Mouse (Mus musculus) intestine, postnatal 0 days (tissue): ENCODE measurements around the gene Polr2h. TPM values are rescaled to one million over a fixed set of nuclear protein-coding genes. Genes with fewer than 3 reads are reported as not detected.

ENCODE experiments used
- ATAC-seq: fragments of 200-750 bp; cut with Nextera tagmentation; 2 replicates; pipeline ENCODE4 v1.8.0; 2017; ENCODE audit warnings: mild to moderate bottlenecking, moderate TSS enrichment, moderate library complexity
- H3K27ac ChIP-seq: fragments of 300-500 bp; sonication (generic); 2 replicates; pipeline ENCODE4 v1.5.1; 2014; ENCODE audit warnings: mild to moderate bottlenecking, low read depth, low read length, moderate library complexity
- H3K27me3 ChIP-seq: fragments of 300-500 bp; sonication (generic); replicated peaks from 2 replicates; pipeline ENCODE4 v1.6.1; 2014; ENCODE audit warnings: low read length, mixed read lengths; ENCODE audit not compliant: control insufficient read depth, insufficient read depth
- H3K36me3 ChIP-seq: fragments of 300-500 bp; sonication (generic); 2 replicates; pipeline ENCODE4 v1.6.1; 2014; ENCODE audit warnings: mild to moderate bottlenecking, moderate library complexity; ENCODE audit not compliant: control insufficient read depth, insufficient read depth
- H3K4me1 ChIP-seq: fragments of 300-500 bp; sonication (generic); replicated peaks from 2 replicates; pipeline ENCODE4 v1.6.1; 2014; ENCODE audit warnings: antibody characterized with exemption, low read length, mixed read lengths; ENCODE audit not compliant: control insufficient read depth, insufficient read depth
- H3K4me2 ChIP-seq: fragments of 300-500 bp; sonication (generic); replicated peaks from 2 replicates; pipeline ENCODE4 v1.6.1; 2014; ENCODE audit warnings: low read depth, mild to moderate bottlenecking, moderate library complexity
- H3K4me3 ChIP-seq: fragments of 300-500 bp; sonication (generic); 2 replicates; pipeline ENCODE4 v1.5.1; 2014; ENCODE audit warnings: low read depth, low read length
- H3K9ac ChIP-seq: fragments of 300-500 bp; sonication (generic); 2 replicates; pipeline ENCODE4 v1.6.1; 2014; ENCODE audit warnings: mild to moderate bottlenecking, low read depth, low read length
- H3K9me3 ChIP-seq: fragments of 300-500 bp; sonication (generic); 2 replicates; pipeline ENCODE4 v1.6.1; 2016; ENCODE audit warnings: mixed run types; ENCODE audit not compliant: control insufficient read depth
- CTCF ChIP-seq: sonication (generic); IDR thresholded peaks from 2 replicates; pipeline ENCODE4 v1.5.1; 2016; ENCODE audit warnings: low read depth, mild to moderate bottlenecking, control low read depth, antibody characterized with exemption, moderate library complexity
- WGBS: fragments of 180-500 bp; shearing (Covaris S2); extraction: QIAGEN DNeasy Blood & Tissue Kit; methylation state at CpG from one replicate; pipeline ENCODE4 v1.1.7; 2014; 5-methylcytosine and 5-hydroxymethylcytosine counted together
- polyA plus RNA-seq: library from polyadenylated mRNA; unstranded; fragments of >200 nt; fragmentation: Nextera tagmentation; extraction: Ambion mirVana; gene quantifications from 2 replicates; pipeline ENCODE4 v1.2.1, GENCODE M21; 2015

The Polr2h gene
- polyA plus RNA-seq, 1 experiment from 2014 or later = 52.9 TPM

- 93% methylated on average over 9 of the region's 9 CpGs for WGBS
Measured at GRCm38 (mm10) chr16:20739845-20740244, 22.4 kb downstream of the Polr2h start.

GRCm38 (mm10) chr16:20746641-20747040, 29.2 kb downstream of the Polr2h start:
- no peaks in the 10 kb centered on the region for H3K9me3 ChIP-seq
- no peaks in the 10 kb centered on the region for H3K4me1 ChIP-seq
- H3K4me3 ChIP-seq = no peak overlapping the region
- H3K9ac ChIP-seq = no peak overlapping the region
- no peaks in the 10 kb centered on the region for H3K27me3 ChIP-seq
- no peak overlapping the region for H3K27ac ChIP-seq
- no peak for TF ChIP-seq CTCF
- 47% methylated on average over 6 of the region's 6 CpGs for WGBS
- no peaks in the 10 kb centered on the region for H3K36me3 ChIP-seq
- no peak overlapping the region for H3K4me2 ChIP-seq
- peak; percentile 28; the same call in 1 of the 2 replicates for ATAC-seq

More at GRCm38 (mm10) chr16:20739845-20740244, 22.4 kb downstream of the Polr2h start:
- TF ChIP-seq CTCF = no peak
- H3K4me2 ChIP-seq = no peak overlapping the region
- no peak overlapping the region for H3K4me3 ChIP-seq
- no peak overlapping the region for H3K9ac ChIP-seq
- H3K27me3 ChIP-seq = peaks cover 8% of the 10 kb centered on the region
- no peaks in the 10 kb centered on the region for H3K9me3 ChIP-seq
- no peaks in the 10 kb centered on the region for H3K4me1 ChIP-seq
- no peak overlapping the region for H3K27ac ChIP-seq
- no peak for ATAC-seq
- no peaks in the 10 kb centered on the region for H3K36me3 ChIP-seq

- Histone ChIP-seq H3K4me2 (no peak overlapping the region), H3K9ac (no peak overlapping the region), H3K36me3 (no peaks in the 10 kb centered on the region), H3K4me3 (no peak overlapping the region), H3K27ac (no peak overlapping the region), H3K4me1 (no peaks in the 10 kb centered on the region), H3K27me3 (no peaks in the 10 kb centered on the region), H3K9me3 (no peaks in the 10 kb centered on the region)
- WGBS = 40% methylated on average over 8 of the region's 8 CpGs
- no peak for ATAC-seq
- no peak for TF ChIP-seq CTCF
Measured at GRCm38 (mm10) chr16:20750518-20750917, 33.1 kb downstream of the Polr2h start.

GRCm38 (mm10) chr16:20756052-20756451, 38.6 kb downstream of the Polr2h start:
- 80% methylated on average over 5 of the region's 5 CpGs for WGBS
- TF ChIP-seq CTCF = no peak

GRCm38 (mm10) chr16:20757385-20757784, 39.9 kb downstream of the Polr2h start:
- Histone ChIP-seq H3K27ac (no peak overlapping the region), H3K9ac (no peak overlapping the region), H3K36me3 (no peaks in the 10 kb centered on the region), H3K4me2 (no peak overlapping the region), H3K4me3 (no peak overlapping the region), H3K9me3 (no peaks in the 10 kb centered on the region), H3K27me3 (no peaks in the 10 kb centered on the region), H3K4me1 (no peaks in the 10 kb centered on the region)
- 93% methylated on average over 1 of the region's 1 CpGs for WGBS
- no peak for TF ChIP-seq CTCF
- no peak for ATAC-seq

More at GRCm38 (mm10) chr16:20756052-20756451, 38.6 kb downstream of the Polr2h start:
- Histone ChIP-seq H3K4me2 (no peak overlapping the region), H3K27ac (no peak overlapping the region), H3K4me3 (no peak overlapping the region), H3K27me3 (no peaks in the 10 kb centered on the region), H3K36me3 (no peaks in the 10 kb centered on the region), H3K9ac (no peak overlapping the region), H3K9me3 (no peaks in the 10 kb centered on the region), H3K4me1 (no peaks in the 10 kb centered on the region)
- no peak for ATAC-seq

- Histone ChIP-seq H3K4me1 (no peaks in the 10 kb centered on the region), H3K36me3 (no peaks in the 10 kb centered on the region), H3K27ac (no peak overlapping the region), H3K4me3 (no peak overlapping the region), H3K4me2 (no peak overlapping the region), H3K9me3 (no peaks in the 10 kb centered on the region), H3K27me3 (no peaks in the 10 kb centered on the region), H3K9ac (no peak overlapping the region)
- WGBS = 17% methylated on average over 3 of the region's 3 CpGs
- TF ChIP-seq CTCF = peak; percentile 72
- ATAC-seq = no peak
Measured at GRCm38 (mm10) chr16:20761681-20762080, 44.2 kb downstream of the Polr2h start.

GRCm38 (mm10) chr16:20765244-20765643, 47.8 kb downstream of the Polr2h start:
- ATAC-seq = no peak

More at GRCm38 (mm10) chr16:20765244-20765643, 47.8 kb downstream of the Polr2h start:
- no peak overlapping the region for H3K27ac ChIP-seq
- no peaks in the 10 kb centered on the region for H3K4me1 ChIP-seq
- TF ChIP-seq CTCF = peak; percentile 73
- 54% methylated on average over 9 of the region's 9 CpGs for WGBS
- no peak overlapping the region for H3K9ac ChIP-seq
- no peaks in the 10 kb centered on the region for H3K9me3 ChIP-seq
- H3K4me2 ChIP-seq = no peak overlapping the region
- no peaks in the 10 kb centered on the region for H3K36me3 ChIP-seq
- no peak overlapping the region for H3K4me3 ChIP-seq
- no peaks in the 10 kb centered on the region for H3K27me3 ChIP-seq

Other genes starting within 250 kb of the Polr2h start
- 37.2 and 37.8 TPM in 2 replicates for gene Eif2b5, start 218.8 kb upstream of the Polr2h start, polyA plus RNA-seq
- gene Dvl3, start 200.7 kb upstream of the Polr2h start, polyA plus RNA-seq = 11.5 and 13.7 TPM in 2 replicates
- gene Ap2m1, start 182.2 kb upstream of the Polr2h start, polyA plus RNA-seq = 411 and 423 TPM in 2 replicates
- gene Abcf3, start 169.1 kb upstream of the Polr2h start, polyA plus RNA-seq = 47.0 and 64.3 TPM in 2 replicates
- gene Vwa5b2, start 128.2 kb upstream of the Polr2h start, polyA plus RNA-seq = 1.7 and 2.0 TPM in 2 replicates
- 17.8 and 18.0 TPM in 2 replicates for gene Eef1akmt4, start 106.1 kb upstream of the Polr2h start, polyA plus RNA-seq
- 0.09 TPM in 1 of 2 replicates, not detected in the other for gene Gm49333, start 106.1 kb upstream of the Polr2h start, polyA plus RNA-seq
- gene Alg3, start 105.9 kb upstream of the Polr2h start, polyA plus RNA-seq = 24.7 and 27.8 TPM in 2 replicates
- 1.0 and 2.0 TPM in 2 replicates for gene Camk2n2, start 96.4 kb upstream of the Polr2h start, polyA plus RNA-seq
- gene Ece2, start 87.8 kb upstream of the Polr2h start, polyA plus RNA-seq = 0.17 and 0.22 TPM in 2 replicates
- gene Psmd2, start 66.0 kb upstream of the Polr2h start, polyA plus RNA-seq = 136 and 137 TPM in 2 replicates
- gene Eif4g1, start 49.4 kb upstream of the Polr2h start, polyA plus RNA-seq = 97.8 and 106 TPM in 2 replicates
- 4.7 and 5.0 TPM in 2 replicates for gene Fam131a, start 24.4 kb upstream of the Polr2h start, polyA plus RNA-seq
- 5.4 and 6.1 TPM in 2 replicates for gene Clcn2, start 81 bp downstream of the Polr2h start, polyA plus RNA-seq
- gene Chrd, start 15.5 kb downstream of the Polr2h start, polyA plus RNA-seq = 2.3 TPM in 2 replicates
- 2.4 and 2.7 TPM in 2 replicates for gene Thpo, start 16.8 kb downstream of the Polr2h start, polyA plus RNA-seq